Mouse (Mus musculus) CH12.LX (cell line): ENCODE measurements around the gene Hsdl1. TPM values are rescaled to one million over a fixed set of nuclear protein-coding genes. Genes with fewer than 3 reads are reported as not detected.
A peak's percentile ranks its signal among the peaks of the same experiment; 100 is the strongest.

Source experiments
- DNase-seq: peaks from one replicate; pipeline ENCODE4 v3.0.0-alpha.2; 2013; ENCODE audit errors: extremely low read depth
- H3K27ac ChIP-seq: 2 replicates; pipeline ENCODE4 v1.5.1; 2012; ENCODE audit warnings: low read depth, mild to moderate bottlenecking, control low read depth, moderate library complexity; ENCODE audit not compliant: insufficient read depth
- H3K27me3 ChIP-seq: replicated peaks from 2 replicates; pipeline ENCODE3; 2012; ENCODE audit warnings: inconsistent platforms
- H3K36me3 ChIP-seq, 2 experiments: replicated peaks in 1 of 2; 2 replicates each; pipeline versions ENCODE3 to v1.6.1; 2012; ENCODE audit warnings: inconsistent platforms in 1 of 2, low read length in 1 of 2, mild to moderate bottlenecking in 1 of 2, mixed read lengths in 1 of 2, moderate library complexity in 1 of 2; ENCODE audit not compliant: control insufficient read depth in 1 of 2, insufficient read depth in 1 of 2
- H3K4me1 ChIP-seq, 2 experiments: 2 replicates each; pipeline ENCODE4 v1.6.1; 2012; ENCODE audit warnings: inconsistent platforms in 1 of 2, moderate library complexity in 1 of 2; ENCODE audit not compliant: insufficient read depth in 2 of 2, control insufficient read depth in 1 of 2
- H3K4me2 ChIP-seq: 2 replicates; pipeline ENCODE4 v1.6.1; 2012; ENCODE audit warnings: low read depth, mild to moderate bottlenecking, control low read depth; ENCODE audit not compliant: poor library complexity, insufficient read depth, severe bottlenecking
- H3K4me3 ChIP-seq, 3 experiments: fragments of 150-350 bp in 1 of 3; sonication (generic) in 1 of 3; replicated peaks in 1 of 3; 2 replicates each; pipeline versions ENCODE3 to v1.5.1; 2011 to 2012; ENCODE audit warnings: low read depth in 2 of 3, low read length in 2 of 3, mild to moderate bottlenecking in 2 of 3, moderate library complexity in 2 of 3, control low read depth in 1 of 3, improper control_type of control experiment in 1 of 3, inconsistent platforms in 1 of 3, mixed read lengths in 1 of 3; ENCODE audit not compliant: poor library complexity in 1 of 3
- H3K79me2 ChIP-seq: replicated peaks from 2 replicates; pipeline ENCODE4 v1.6.1; 2012; ENCODE audit warnings: mild to moderate bottlenecking, moderate library complexity; ENCODE audit not compliant: control insufficient read depth, poor library complexity, insufficient read depth, severe bottlenecking; ENCODE audit errors: extremely low read depth
- H3K9ac ChIP-seq: 2 replicates; pipeline ENCODE4 v1.6.1; 2012; ENCODE audit warnings: low read depth, mild to moderate bottlenecking, control low read depth, moderate library complexity; ENCODE audit not compliant: insufficient read depth
- H3K9me3 ChIP-seq: replicated peaks from 2 replicates; pipeline ENCODE3; 2012; ENCODE audit warnings: low read length, inconsistent platforms, mixed read lengths
- BHLHE40 ChIP-seq: IDR thresholded peaks from 2 replicates; pipeline ENCODE4 v1.6.1; 2011; ENCODE audit warnings: mild to moderate bottlenecking, low read depth, low read length, improper control_type of control experiment
- CHD1 ChIP-seq: IDR thresholded peaks from 2 replicates; pipeline ENCODE4 v1.6.1; 2012; ENCODE audit warnings: low read depth, low read length, improper control_type of control experiment, inconsistent platforms
- CHD2 ChIP-seq: IDR thresholded peaks from 2 replicates; pipeline ENCODE4 v1.6.1; 2011; ENCODE audit warnings: low read length, improper control_type of control experiment
- EP300 ChIP-seq: IDR thresholded peaks from 2 replicates; pipeline ENCODE4 v1.6.1; 2011; ENCODE audit warnings: low read length, improper control_type of control experiment
- ETS1 ChIP-seq: conservative IDR thresholded peaks from 2 replicates; pipeline ENCODE4 v1.6.1; 2012; ENCODE audit warnings: low read depth, mild to moderate bottlenecking, inconsistent platforms, low read length, improper control_type of control experiment, moderate library complexity
- HCFC1 ChIP-seq: IDR thresholded peaks from 2 replicates; pipeline ENCODE4 v1.6.1; 2012; ENCODE audit warnings: low read depth, mild to moderate bottlenecking, inconsistent platforms, low read length, improper control_type of control experiment
- IRF4 ChIP-seq: IDR thresholded peaks from 2 replicates; pipeline ENCODE4 v1.6.1; 2014; ENCODE audit warnings: low read depth, mild to moderate bottlenecking, inconsistent platforms, low read length, improper control_type of control experiment
- JUN ChIP-seq: IDR thresholded peaks from 2 replicates; pipeline ENCODE4 v1.6.1; 2011; ENCODE audit warnings: low read depth, mild to moderate bottlenecking, low read length, improper control_type of control experiment, moderate library complexity; ENCODE audit not compliant: insufficient read depth
- JUND ChIP-seq: conservative IDR thresholded peaks from 2 replicates; pipeline ENCODE4 v1.6.1; 2011; ENCODE audit warnings: low read depth, low read length, improper control_type of control experiment
- KAT2A ChIP-seq: IDR thresholded peaks from 2 replicates; pipeline ENCODE4 v1.6.1; 2012; ENCODE audit warnings: low read length, improper control_type of control experiment, inconsistent platforms; ENCODE audit not compliant: insufficient replicate concordance
- MAFK ChIP-seq: IDR thresholded peaks from 2 replicates; pipeline ENCODE4 v1.6.1; 2011; ENCODE audit warnings: low read length, improper control_type of control experiment; ENCODE audit not compliant: insufficient replicate concordance
- MAZ ChIP-seq: IDR thresholded peaks from 2 replicates; pipeline ENCODE4 v1.6.1; 2012; ENCODE audit warnings: low read depth, mild to moderate bottlenecking, inconsistent platforms, low read length, improper control_type of control experiment, moderate library complexity
- MEF2A ChIP-seq: IDR thresholded peaks from 2 replicates; pipeline ENCODE4 v1.6.1; 2014; ENCODE audit warnings: low read depth, mild to moderate bottlenecking, inconsistent platforms, low read length, improper control_type of control experiment, borderline replicate concordance
- MXI1 ChIP-seq: IDR thresholded peaks from 2 replicates; pipeline ENCODE4 v1.6.1; 2011; ENCODE audit warnings: mild to moderate bottlenecking, low read depth, low read length, improper control_type of control experiment
- MYC ChIP-seq: IDR thresholded peaks from 2 replicates; pipeline ENCODE4 v1.6.1; 2011; ENCODE audit warnings: low read depth, mild to moderate bottlenecking, improper control_type of control experiment, low read length
- NRF1 ChIP-seq: IDR thresholded peaks from 2 replicates; pipeline ENCODE4 v1.6.1; 2014; ENCODE audit warnings: low read depth, mild to moderate bottlenecking, inconsistent platforms, low read length, improper control_type of control experiment, moderate library complexity
- POLR2A ChIP-seq: IDR thresholded peaks from 2 replicates; pipeline ENCODE4 v1.6.1; 2011; ENCODE audit warnings: low read depth, mild to moderate bottlenecking, improper control_type of control experiment, low read length
- RCOR1 ChIP-seq: conservative IDR thresholded peaks from 2 replicates; pipeline ENCODE4 v1.6.1; 2012; ENCODE audit warnings: low read depth, mild to moderate bottlenecking, inconsistent platforms, low read length, improper control_type of control experiment
- SIN3A ChIP-seq: IDR thresholded peaks from 2 replicates; pipeline ENCODE4 v1.6.1; 2012; ENCODE audit warnings: low read length, improper control_type of control experiment, inconsistent platforms
- TBP ChIP-seq: conservative IDR thresholded peaks from 2 replicates; pipeline ENCODE4 v1.6.1; 2011; ENCODE audit warnings: low read depth, low read length, improper control_type of control experiment
- TCF12 ChIP-seq: IDR thresholded peaks from 2 replicates; pipeline ENCODE4 v1.6.1; 2014; ENCODE audit warnings: low read depth, mild to moderate bottlenecking, inconsistent platforms, low read length, improper control_type of control experiment
- USF2 ChIP-seq: conservative IDR thresholded peaks from 2 replicates; pipeline ENCODE4 v1.6.1; 2011; ENCODE audit warnings: low read depth, low read length, improper control_type of control experiment
- ZC3H11A ChIP-seq: IDR thresholded peaks from 2 replicates; pipeline ENCODE4 v1.6.1; 2012; ENCODE audit warnings: low read depth, mild to moderate bottlenecking, inconsistent platforms, low read length, improper control_type of control experiment
- ZKSCAN1 ChIP-seq: IDR thresholded peaks from 2 replicates; pipeline ENCODE4 v1.6.1; 2012; ENCODE audit warnings: low read depth, inconsistent platforms, low read length, improper control_type of control experiment, borderline replicate concordance
- ZNF384 ChIP-seq: IDR thresholded peaks from 2 replicates; pipeline ENCODE4 v1.6.1; 2012; ENCODE audit warnings: low read depth, low read length, improper control_type of control experiment, inconsistent platforms
- dilution Hi-C: fragments of 300-500 bp; cut with MboI; formaldehyde crosslinking; loops from 2 replicates; pipeline ENCODE4 v1.14.3; 2020; ENCODE audit warnings: low sequenced_read_pairs; ENCODE audit not compliant: extremely low pct_unique_long_range_greater_than_20kb, extremely low pct_ligation_motif_present
- in situ Hi-C: fragments of 300-500 bp; cut with MboI; formaldehyde crosslinking; loops from 3 replicates; pipeline ENCODE4 v1.14.3; 2019; ENCODE audit warnings: low sequenced_read_pairs, low pct_ligation_motif_present, low pct_unique_long_range_greater_than_20kb, mixed read lengths
- polyA plus RNA-seq: library from polyadenylated mRNA; unstranded; fragments of >175 nt; gene quantifications from 2 replicates; pipeline ENCODE4 v1.2.1, GENCODE M21; 2012; ENCODE audit warnings: low read depth; ENCODE audit not compliant: insufficient read length
- total RNA-seq, 2 experiments: library from RNA; depleted of rRNA; stranded (reverse); fragments of 300-350 nt in 1 of 2; fragments of >200 nt in 1 of 2; gene quantifications; 2 replicates each; pipeline ENCODE4 v1.2.3; 2012 to 2014

Gene Hsdl1
- total and polyA plus RNA-seq, 3 experiments = 5.7 to 13.6 (median 8.2) TPM

GRCm38 (mm10) chr8:119552967-119553366, 22.0 kb downstream of the Hsdl1 start:
- H3K27me3 ChIP-seq = no peaks in the 10 kb centered on the region
- H3K4me2 ChIP-seq = no peak overlapping the region
- dilution Hi-C loops = no loop called here

GRCm38 (mm10) chr8:119548560-119549113, 26.3 kb downstream of the Hsdl1 start:
- Histone ChIP-seq H3K4me1 (peaks cover 21 to 53% of the 10 kb centered on the region in 2 experiments), H3K9me3 (no peaks in the 10 kb centered on the region), H3K27me3 (no peaks in the 10 kb centered on the region), H3K9ac (no peak overlapping the region; the same call in 1 of the 2 replicates), H3K4me2 (peak overlapping the region; percentile 42), H3K4me3 (no peak overlapping the region), H3K79me2 (peaks cover 67% of the 10 kb centered on the region), H3K27ac (peak overlapping the region; percentile 31), H3K36me3 (peaks cover 24 to 84% of the 10 kb centered on the region in 2 experiments)
- DNase-seq = peak; percentile 30
- dilution Hi-C loops (no loop called here), in situ Hi-C loops (no loop called here)
- TF ChIP-seq MEF2A (peak; percentile 75; the same call in 1 of the 2 replicates), ZC3H11A (no peak), BHLHE40 (peak; percentile 86), MAZ (peak; percentile 74; the same call in 1 of the 2 replicates), HCFC1 (no peak), ETS1 (peak; percentile 87), TBP (0 out of 2 replicates have a peak, but pooled peaks have one; percentile 28), KAT2A (no peak), CHD1 (no peak), TCF12 (peak; percentile 96), MYC (0 out of 2 replicates have a peak, but pooled peaks have one; percentile 41), ZNF384 (peak; percentile 98), RCOR1 (peak; percentile 95), IRF4 (peak; percentile 97), MXI1 (peak; percentile 69; the same call in 1 of the 2 replicates), EP300 (peak; percentile 97), MAFK (peak; percentile 45; the same call in 1 of the 2 replicates), POLR2A (no peak), USF2 (no peak), CHD2 (peak; percentile 88), SIN3A (peak; percentile 92), JUND (peak; percentile 84), JUN (peak; percentile 90)
- TF ChIP-seq, all 38 proteins: peak for 17

More at GRCm38 (mm10) chr8:119552967-119553366, 22.0 kb downstream of the Hsdl1 start:
- no peak overlapping the region for H3K9ac ChIP-seq
- DNase-seq = no peak
- TF ChIP-seq BHLHE40 (no peak), ZNF384 (no peak), NRF1 (no peak), USF2 (no peak), SIN3A (no peak), JUND (no peak), TBP (no peak), JUN (no peak), ZC3H11A (no peak), ZKSCAN1 (no peak), POLR2A (no peak)
- TF ChIP-seq, all 38 proteins: peak for 0
- Histone ChIP-seq H3K9me3 (no peaks in the 10 kb centered on the region), H3K79me2 (peaks cover 85% of the 10 kb centered on the region), H3K27ac (no peak overlapping the region), H3K4me3 (no peak overlapping the region), H3K36me3 (peaks cover 3 to 69% of the 10 kb centered on the region in 2 experiments), H3K4me1 (peaks cover 9 to 74% of the 10 kb centered on the region in 2 experiments)
- in situ Hi-C loops = no loop called here
